Mouse (Mus musculus) kidney, embryonic 16.5 days (tissue): Measurements from ENCODE around the gene Gm17622. TPM values are rescaled to one million over a fixed set of nuclear protein-coding genes. Genes with fewer than 3 reads are reported as not detected.

Experiments
- ATAC-seq: fragments of 200-750 bp; cut with Nextera tagmentation; 2 replicates; pipeline ENCODE4 v1.8.0; 2017; ENCODE audit warnings: moderate TSS enrichment; ENCODE audit not compliant: low FRiP score, low TSS enrichment
- H3K27ac ChIP-seq: fragments of 300-500 bp; sonication (generic); 2 replicates; pipeline ENCODE4 v1.5.1; 2014; ENCODE audit warnings: low read length
- H3K27me3 ChIP-seq: fragments of 300-500 bp; sonication (generic); 2 replicates; pipeline ENCODE4 v1.6.1; 2014; ENCODE audit warnings: low read length, control low read depth, mixed read lengths; ENCODE audit not compliant: insufficient read depth
- H3K36me3 ChIP-seq: fragments of 300-500 bp; sonication (generic); 2 replicates; pipeline ENCODE4 v1.6.1; 2014; ENCODE audit warnings: low read length, control low read depth, mixed read lengths; ENCODE audit not compliant: insufficient read depth
- H3K4me1 ChIP-seq: fragments of 300-500 bp; sonication (generic); 2 replicates; pipeline ENCODE4 v1.6.1; 2014; ENCODE audit warnings: low read length, control low read depth, mixed read lengths; ENCODE audit not compliant: insufficient read depth
- H3K4me2 ChIP-seq: fragments of 300-500 bp; sonication (generic); replicated peaks from 2 replicates; pipeline ENCODE4 v1.6.1; 2014; ENCODE audit warnings: low read depth, low read length
- H3K4me3 ChIP-seq: fragments of 300-500 bp; sonication (generic); 2 replicates; pipeline ENCODE4 v1.5.1; 2014; ENCODE audit warnings: mild to moderate bottlenecking, low read length
- H3K9ac ChIP-seq: fragments of 300-500 bp; sonication (generic); replicated peaks from 2 replicates; pipeline ENCODE4 v1.6.1; 2014; ENCODE audit warnings: low read length
- H3K9me3 ChIP-seq: fragments of 300-500 bp; sonication (generic); 2 replicates; pipeline ENCODE4 v1.6.1; 2016; ENCODE audit warnings: low read length, control low read depth
- WGBS: fragments of 180-500 bp; shearing (Covaris S2); extraction: QIAGEN DNeasy Blood & Tissue Kit; methylation state at CpG from one replicate; pipeline ENCODE4 v1.1.7; 2014; 5-methylcytosine and 5-hydroxymethylcytosine counted together
- polyA plus RNA-seq: library from polyadenylated mRNA; unstranded; fragments of >200 nt; fragmentation: Nextera tagmentation; extraction: Ambion mirVana; gene quantifications from 2 replicates; pipeline ENCODE4 v1.2.1, GENCODE M21; 2015

Gene Gm17622
- polyA plus RNA-seq, 1 experiment from 2014 or later, result not detected

DNA sequence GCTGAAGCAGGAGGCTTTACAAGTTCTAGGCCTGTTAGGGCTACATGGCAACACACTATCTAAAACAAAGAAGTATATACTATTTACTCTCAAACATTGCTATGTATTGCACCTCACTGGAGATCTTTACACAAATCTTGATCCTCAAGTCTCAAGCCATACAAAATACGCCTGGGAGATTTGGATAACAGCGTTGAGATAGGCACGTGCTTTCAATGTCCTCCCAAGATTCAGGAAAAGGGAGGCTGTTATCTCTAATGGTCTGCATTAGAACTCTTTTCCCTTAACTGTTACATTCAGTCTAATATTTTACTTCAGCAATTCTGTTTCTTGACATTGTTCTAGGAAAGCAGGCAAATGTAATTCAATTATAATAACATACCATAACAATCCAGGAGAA is 36.5 kb downstream of the Gm17622 start:
- peaks cover 5% of the 10 kb centered on the region; the same call in 1 of the 2 replicates for H3K36me3 ChIP-seq
- no peak overlapping the region for H3K27ac ChIP-seq
- no peak overlapping the region for H3K4me2 ChIP-seq
- ATAC-seq, result no peak
- no peak overlapping the region for H3K4me3 ChIP-seq
- 97% methylated on average over 3 of the region's 3 CpGs for WGBS
- peaks cover 1% of the 10 kb centered on the region; the same call in 1 of the 2 replicates for H3K4me1 ChIP-seq
- no peaks in the 10 kb centered on the region; the same call in 1 of the 2 replicates for H3K9me3 ChIP-seq
- H3K9ac ChIP-seq, result no peak overlapping the region
- no peaks in the 10 kb centered on the region for H3K27me3 ChIP-seq

DNA sequence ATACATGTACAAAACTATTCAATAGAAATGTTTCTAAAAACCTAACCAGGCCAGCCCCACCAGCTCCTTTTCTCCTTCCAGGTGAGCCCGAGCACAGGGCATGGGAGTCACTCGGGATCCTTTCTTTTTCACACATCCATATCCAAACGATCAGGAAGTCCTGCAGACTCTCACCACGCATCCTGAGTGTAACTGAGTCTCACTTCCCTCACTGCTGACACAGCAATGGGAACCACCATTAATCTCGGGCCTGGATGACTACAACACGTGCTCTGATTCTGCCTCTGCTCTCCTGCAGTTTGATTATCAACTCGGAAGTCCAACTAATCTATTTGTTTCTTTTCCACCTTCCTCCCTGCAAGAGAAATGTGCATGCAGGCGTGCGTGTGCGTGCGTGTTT is 37.3 kb downstream of the Gm17622 start:
- Histone ChIP-seq H3K4me2 (no peak overlapping the region), H3K9me3 (no peaks in the 10 kb centered on the region; the same call in 1 of the 2 replicates), H3K9ac (no peak overlapping the region), H3K4me3 (no peak overlapping the region), H3K27ac (no peak overlapping the region), H3K27me3 (no peaks in the 10 kb centered on the region), H3K36me3 (peaks cover 5% of the 10 kb centered on the region; the same call in 1 of the 2 replicates), H3K4me1 (peaks cover 4% of the 10 kb centered on the region; the same call in 1 of the 2 replicates)
- 83% methylated on average over 11 of the region's 11 CpGs for WGBS
- no peak for ATAC-seq

DNA sequence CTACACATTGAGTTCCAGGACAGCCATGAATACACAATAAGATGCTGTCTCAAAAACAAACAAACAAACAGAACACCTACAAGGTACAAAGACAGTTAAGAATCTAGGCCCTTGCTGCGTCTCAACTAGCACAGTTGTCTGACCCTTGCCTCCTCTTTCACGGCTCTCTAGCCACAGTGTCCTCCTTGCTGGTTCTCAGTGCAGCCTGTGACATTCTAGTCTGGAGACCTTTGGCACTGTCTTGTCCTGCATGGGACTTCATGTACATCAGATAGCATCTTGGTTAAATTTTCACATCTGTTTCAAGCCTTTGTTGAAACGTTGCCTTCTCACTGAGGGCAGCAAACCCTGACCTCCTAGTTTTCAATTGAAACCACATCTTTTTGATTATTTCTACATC is 38.2 kb downstream of the Gm17622 start:
- Histone ChIP-seq H3K9ac (no peak overlapping the region), H3K4me3 (no peak overlapping the region), H3K36me3 (peaks cover 5% of the 10 kb centered on the region; the same call in 1 of the 2 replicates), H3K9me3 (no peaks in the 10 kb centered on the region; the same call in 1 of the 2 replicates), H3K4me2 (no peak overlapping the region), H3K27me3 (no peaks in the 10 kb centered on the region), H3K27ac (no peak overlapping the region), H3K4me1 (peaks cover 4% of the 10 kb centered on the region; the same call in 1 of the 2 replicates)
- 59% methylated on average over 3 of the region's 3 CpGs for WGBS
- ATAC-seq, result no peak

DNA sequence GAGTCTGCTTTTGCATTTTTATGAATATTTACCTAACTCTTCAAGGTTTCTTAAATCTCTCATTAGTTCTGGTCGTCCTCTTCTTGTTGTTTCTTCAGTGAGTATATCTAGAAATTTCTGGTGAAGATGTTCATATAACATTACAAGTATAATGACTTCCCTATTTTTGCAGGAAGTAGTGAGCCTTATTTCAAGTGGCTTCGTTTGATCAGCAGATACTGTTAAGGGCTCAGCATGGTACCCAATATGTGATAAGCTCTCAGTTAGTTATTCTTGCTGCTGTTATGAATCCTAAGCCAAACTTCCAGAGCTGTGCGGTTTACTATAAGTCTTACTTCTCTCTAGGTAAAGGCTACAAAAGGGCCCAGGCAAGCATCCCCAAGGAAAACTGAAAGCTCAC is 39.0 kb downstream of the Gm17622 start:
- ATAC-seq, result no peak
- H3K9ac ChIP-seq, result no peak overlapping the region
- peaks cover 4% of the 10 kb centered on the region; the same call in 1 of the 2 replicates for H3K4me1 ChIP-seq
- 94% methylated on average over 3 of the region's 3 CpGs for WGBS
- H3K27me3 ChIP-seq, result no peaks in the 10 kb centered on the region
- no peaks in the 10 kb centered on the region; the same call in 1 of the 2 replicates for H3K9me3 ChIP-seq
- no peak overlapping the region for H3K27ac ChIP-seq
- no peak overlapping the region for H3K4me3 ChIP-seq
- peaks cover 5% of the 10 kb centered on the region; the same call in 1 of the 2 replicates for H3K36me3 ChIP-seq
- H3K4me2 ChIP-seq, result no peak overlapping the region

DNA sequence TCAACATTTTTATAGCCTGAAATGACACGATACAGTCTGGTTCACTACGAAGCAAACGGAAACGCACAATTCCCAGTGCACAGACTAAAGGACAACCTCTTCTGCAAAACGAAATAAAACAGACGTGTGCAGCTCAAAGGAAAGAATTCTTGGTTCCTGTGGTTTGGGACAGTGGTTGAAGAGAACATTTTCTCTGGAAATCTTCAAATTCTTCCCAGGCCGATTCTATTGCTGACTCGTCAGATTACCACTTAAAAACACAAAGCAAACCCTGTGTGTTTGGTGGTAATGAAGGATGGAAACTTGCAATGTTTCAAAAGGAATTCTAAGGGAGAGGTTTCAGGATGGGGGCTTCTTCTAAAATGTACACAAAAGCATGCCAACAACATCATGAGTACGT is 39.5 kb downstream of the Gm17622 start:
- Histone ChIP-seq H3K9ac (no peak overlapping the region), H3K4me1 (peaks cover 4% of the 10 kb centered on the region; the same call in 1 of the 2 replicates), H3K4me2 (no peak overlapping the region), H3K27me3 (no peaks in the 10 kb centered on the region), H3K4me3 (no peak overlapping the region), H3K9me3 (no peaks in the 10 kb centered on the region; the same call in 1 of the 2 replicates), H3K36me3 (peaks cover 5% of the 10 kb centered on the region; the same call in 1 of the 2 replicates), H3K27ac (no peak overlapping the region)
- no peak for ATAC-seq
- 91% methylated on average over 9 of the region's 9 CpGs for WGBS

DNA sequence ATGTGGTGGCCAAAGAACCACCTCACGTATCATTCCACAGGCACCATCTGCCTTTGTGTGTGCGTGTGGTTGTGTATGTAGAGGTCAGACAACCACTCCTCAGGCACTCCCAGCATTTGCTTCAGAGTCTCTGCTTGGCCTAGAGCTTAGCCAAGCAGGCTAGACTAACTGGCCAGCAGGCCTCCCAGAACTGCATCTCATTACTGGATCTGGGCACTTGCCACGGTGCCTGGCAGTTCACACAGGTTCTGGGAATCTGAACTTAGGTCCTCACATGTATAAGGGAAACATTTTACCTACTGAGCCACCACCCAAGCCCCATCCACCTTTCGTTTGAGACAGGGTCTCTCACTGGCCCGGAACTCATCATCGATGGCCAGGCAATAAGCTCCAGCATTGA is 41.6 kb downstream of the Gm17622 start:
- Histone ChIP-seq H3K27ac (no peak overlapping the region), H3K4me3 (no peak overlapping the region), H3K9me3 (no peaks in the 10 kb centered on the region; the same call in 1 of the 2 replicates), H3K4me1 (peaks cover 4% of the 10 kb centered on the region; the same call in 1 of the 2 replicates), H3K27me3 (no peaks in the 10 kb centered on the region), H3K36me3 (peaks cover 5% of the 10 kb centered on the region; the same call in 1 of the 2 replicates), H3K4me2 (no peak overlapping the region), H3K9ac (no peak overlapping the region)
- ATAC-seq, result no peak
- 92% methylated on average over 6 of the region's 6 CpGs for WGBS

DNA sequence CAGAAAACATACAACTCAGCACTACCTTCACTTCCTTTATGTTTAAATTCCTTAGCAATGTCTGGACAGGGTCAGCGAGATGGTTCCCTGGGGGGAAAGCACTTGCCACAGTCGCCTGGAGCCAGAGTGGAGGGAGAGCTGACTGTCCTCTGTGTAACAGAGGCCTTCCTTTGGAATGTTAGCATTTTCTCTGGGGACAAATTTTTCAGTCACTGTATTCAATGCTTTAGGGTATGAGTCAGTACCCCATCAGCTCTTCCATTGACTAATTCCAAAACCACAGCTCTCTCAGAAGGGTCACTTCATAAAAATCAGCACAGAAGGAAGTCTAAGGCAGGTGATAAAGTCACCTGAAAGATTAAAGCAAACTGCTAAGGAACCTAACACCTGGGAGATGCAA is 43.2 kb downstream of the Gm17622 start:
- Histone ChIP-seq H3K4me3 (no peak overlapping the region), H3K27me3 (no peaks in the 10 kb centered on the region), H3K9ac (no peak overlapping the region), H3K4me1 (peaks cover 4% of the 10 kb centered on the region; the same call in 1 of the 2 replicates), H3K36me3 (peaks cover 5% of the 10 kb centered on the region; the same call in 1 of the 2 replicates), H3K4me2 (no peak overlapping the region), H3K9me3 (no peaks in the 10 kb centered on the region; the same call in 1 of the 2 replicates), H3K27ac (no peak overlapping the region)
- 52% methylated on average over 2 of the region's 2 CpGs for WGBS
- no peak for ATAC-seq

DNA sequence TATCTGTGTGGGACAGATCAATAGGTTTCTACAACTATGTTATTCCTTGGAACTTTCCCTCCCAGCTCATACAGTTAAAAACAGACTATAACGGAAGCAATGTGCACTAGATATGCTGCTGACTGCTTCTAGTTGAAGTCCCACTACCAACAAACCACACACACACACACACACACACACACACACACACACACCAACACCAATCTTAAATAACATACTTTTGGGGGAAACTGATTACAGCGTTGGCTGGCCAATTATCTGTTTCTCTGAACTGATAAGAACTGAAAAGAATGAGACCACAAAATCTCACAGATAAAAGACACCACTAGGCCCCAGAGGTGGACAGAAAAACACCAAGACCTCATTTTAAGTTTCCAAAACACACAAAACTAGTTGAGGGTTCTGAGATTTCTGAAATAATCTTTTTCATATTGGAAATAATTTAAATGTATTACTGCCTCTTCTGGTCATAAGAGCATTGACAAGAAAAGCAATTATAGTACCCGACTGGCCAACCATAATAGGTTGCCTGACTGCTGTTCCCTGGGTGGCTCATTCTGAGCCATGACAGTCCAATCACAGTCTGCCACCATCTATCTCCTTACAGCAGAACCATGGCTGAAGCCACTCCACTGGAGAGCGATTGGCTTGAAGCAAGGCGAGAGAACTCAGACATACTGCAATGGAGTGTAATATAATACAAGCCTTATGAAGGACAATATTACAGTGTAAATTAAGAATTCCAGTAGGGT is 46.5 kb downstream of the Gm17622 start:
- ATAC-seq, result no peak

DNA sequence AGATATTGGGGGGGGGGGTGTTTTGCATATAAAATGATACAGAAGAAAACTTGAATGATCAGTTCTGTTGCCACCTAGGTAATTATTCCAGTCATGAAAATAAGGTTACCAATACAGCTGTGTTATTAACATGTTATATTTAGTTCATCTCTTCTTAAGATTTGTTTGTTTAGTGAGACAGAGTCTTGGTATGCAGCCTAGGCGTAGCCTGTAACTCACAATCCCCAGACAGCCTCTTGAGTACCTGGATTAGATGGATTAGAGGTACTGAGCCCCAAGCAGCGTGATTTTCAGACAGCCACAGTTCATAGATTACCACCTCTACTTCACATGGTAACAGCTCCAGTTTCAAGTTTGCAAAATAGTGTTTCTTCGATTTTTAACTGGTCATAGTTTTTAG is 47.6 kb downstream of the Gm17622 start:
- no peak overlapping the region for H3K9ac ChIP-seq
- H3K4me1 ChIP-seq, result peaks cover 3% of the 10 kb centered on the region; the same call in 1 of the 2 replicates
- no peak overlapping the region for H3K4me2 ChIP-seq
- no peaks in the 10 kb centered on the region for H3K9me3 ChIP-seq
- H3K36me3 ChIP-seq, result no peaks in the 10 kb centered on the region
- 71% methylated on average over 3 of the region's 3 CpGs for WGBS
- no peaks in the 10 kb centered on the region for H3K27me3 ChIP-seq
- no peak overlapping the region for H3K27ac ChIP-seq
- no peak overlapping the region for H3K4me3 ChIP-seq
- ATAC-seq, result no peak

More for the DNA sequence above, 46.5 kb downstream of the Gm17622 start:
- H3K27me3 ChIP-seq, result no peaks in the 10 kb centered on the region
- no peak overlapping the region for H3K9ac ChIP-seq
- no peak overlapping the region for H3K27ac ChIP-seq
- peaks cover 6% of the 10 kb centered on the region for H3K4me1 ChIP-seq
- no peaks in the 10 kb centered on the region for H3K36me3 ChIP-seq
- no peak overlapping the region for H3K4me3 ChIP-seq
- 87% methylated on average over 5 of the region's 5 CpGs for WGBS
- H3K4me2 ChIP-seq, result no peak overlapping the region
- H3K9me3 ChIP-seq, result no peaks in the 10 kb centered on the region
